Mouse (Mus musculus) left cerebral cortex, adult 9 months (tissue): ENCODE data around the gene Smarca5.

Experiments used
- DNase-seq, 2 experiments: peaks; one replicate each; pipeline ENCODE4 v3.0.0; 2022; ENCODE audit warnings: low spot score in 2 of 2

The Smarca5 gene

DNA sequence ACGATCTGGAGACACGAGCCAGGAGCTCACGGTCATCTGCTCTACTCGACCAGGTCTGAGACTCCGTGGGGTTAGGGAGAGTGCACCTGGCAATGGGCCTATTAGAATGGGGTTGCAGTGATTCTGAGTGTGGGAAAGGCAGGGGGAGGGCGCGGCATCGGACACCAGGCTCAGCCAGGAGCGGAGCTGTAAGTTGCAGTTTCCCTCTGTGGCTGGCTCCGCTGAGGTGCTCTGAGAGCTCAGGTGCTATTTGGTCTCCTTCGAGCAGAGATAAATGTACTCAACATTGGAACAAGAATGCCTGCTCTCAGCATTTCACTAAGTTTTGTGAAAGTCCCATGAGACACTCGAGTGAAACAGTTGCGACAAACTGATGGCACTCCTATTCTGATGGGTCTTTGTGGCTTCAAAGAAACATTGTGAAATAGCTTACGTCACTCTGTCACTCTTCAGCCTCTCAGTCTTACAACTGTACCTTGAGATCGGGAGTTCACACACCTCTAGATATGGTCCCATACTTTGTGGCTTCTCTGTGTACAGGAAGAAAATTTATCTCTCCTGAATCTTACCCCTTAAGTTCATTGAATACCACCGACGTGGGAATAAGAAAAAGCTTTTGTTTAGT lies 69.9 kb downstream of the Smarca5 start:
- no peak for DNase-seq

DNA sequence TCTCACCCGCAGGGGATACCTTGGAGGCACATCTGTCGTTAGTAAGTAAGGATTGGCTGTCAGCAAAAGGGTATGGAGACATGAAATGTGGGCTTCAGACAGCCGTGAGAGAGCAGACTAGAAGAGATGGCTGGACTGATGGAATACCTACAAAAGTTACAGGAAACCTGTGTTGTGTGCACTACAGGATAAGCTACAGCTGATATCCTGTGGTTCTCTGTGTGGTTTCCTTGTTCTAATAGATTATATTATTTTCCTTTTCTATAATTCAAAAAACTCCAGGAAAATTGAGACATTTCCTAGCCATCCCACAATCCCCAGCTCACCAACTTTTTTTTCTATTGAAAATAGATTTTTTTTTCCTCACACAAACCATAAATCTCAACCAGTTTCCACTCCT lies 75.8 kb downstream of the Smarca5 start:
- no peak for DNase-seq

DNA sequence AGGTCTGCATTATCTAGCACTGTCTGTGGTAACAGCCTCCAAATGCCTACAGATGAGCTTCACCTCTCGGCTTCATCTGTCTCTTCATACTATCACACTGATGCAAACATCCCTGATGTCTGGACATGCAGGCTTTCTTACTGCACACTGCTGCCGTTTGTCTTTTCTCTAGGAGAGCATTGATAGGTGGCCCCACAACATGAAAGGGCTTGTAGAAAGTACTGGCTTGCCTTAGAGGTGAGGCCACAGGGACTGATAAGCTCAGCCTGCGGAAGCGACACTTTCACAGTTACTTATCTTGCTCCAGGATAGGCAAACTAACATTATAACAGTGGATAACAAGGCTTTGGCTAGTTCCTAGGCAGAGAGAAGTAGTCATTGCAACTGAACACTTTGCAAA lies 78.2 kb downstream of the Smarca5 start:
- DNase-seq = no peak

DNA sequence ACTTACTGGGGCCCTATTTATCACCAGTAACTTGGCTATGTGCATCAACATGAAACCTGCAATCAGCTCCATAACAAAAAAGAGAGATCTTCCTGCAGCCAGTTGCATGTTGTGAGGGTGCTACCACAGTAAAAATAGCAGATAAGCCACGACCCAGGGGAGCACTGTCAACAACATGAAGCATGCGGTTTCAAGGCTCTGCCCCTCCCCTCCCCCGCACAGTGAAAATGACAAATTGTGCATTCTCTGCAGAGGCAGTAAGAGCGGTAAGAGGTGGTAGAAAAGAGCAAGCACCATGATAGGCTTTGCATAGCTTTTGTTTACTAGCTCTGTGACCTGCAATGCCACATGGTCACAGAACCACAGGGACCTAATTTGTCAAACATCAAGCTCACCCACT lies 81.7 kb downstream of the Smarca5 start:
- no peak for DNase-seq
